Mouse (Mus musculus): Measurements from ENCODE around the gene Vrk2. TPM values are rescaled to one million over a fixed set of nuclear protein-coding genes. Genes with fewer than 3 reads are reported as not detected.

The Vrk2 gene
- 3.3 and 3.8 TPM in 2 replicates for polyA plus RNA-seq (2015; fragmentation: Nextera tagmentation; extraction: Ambion mirVana)

DNA sequence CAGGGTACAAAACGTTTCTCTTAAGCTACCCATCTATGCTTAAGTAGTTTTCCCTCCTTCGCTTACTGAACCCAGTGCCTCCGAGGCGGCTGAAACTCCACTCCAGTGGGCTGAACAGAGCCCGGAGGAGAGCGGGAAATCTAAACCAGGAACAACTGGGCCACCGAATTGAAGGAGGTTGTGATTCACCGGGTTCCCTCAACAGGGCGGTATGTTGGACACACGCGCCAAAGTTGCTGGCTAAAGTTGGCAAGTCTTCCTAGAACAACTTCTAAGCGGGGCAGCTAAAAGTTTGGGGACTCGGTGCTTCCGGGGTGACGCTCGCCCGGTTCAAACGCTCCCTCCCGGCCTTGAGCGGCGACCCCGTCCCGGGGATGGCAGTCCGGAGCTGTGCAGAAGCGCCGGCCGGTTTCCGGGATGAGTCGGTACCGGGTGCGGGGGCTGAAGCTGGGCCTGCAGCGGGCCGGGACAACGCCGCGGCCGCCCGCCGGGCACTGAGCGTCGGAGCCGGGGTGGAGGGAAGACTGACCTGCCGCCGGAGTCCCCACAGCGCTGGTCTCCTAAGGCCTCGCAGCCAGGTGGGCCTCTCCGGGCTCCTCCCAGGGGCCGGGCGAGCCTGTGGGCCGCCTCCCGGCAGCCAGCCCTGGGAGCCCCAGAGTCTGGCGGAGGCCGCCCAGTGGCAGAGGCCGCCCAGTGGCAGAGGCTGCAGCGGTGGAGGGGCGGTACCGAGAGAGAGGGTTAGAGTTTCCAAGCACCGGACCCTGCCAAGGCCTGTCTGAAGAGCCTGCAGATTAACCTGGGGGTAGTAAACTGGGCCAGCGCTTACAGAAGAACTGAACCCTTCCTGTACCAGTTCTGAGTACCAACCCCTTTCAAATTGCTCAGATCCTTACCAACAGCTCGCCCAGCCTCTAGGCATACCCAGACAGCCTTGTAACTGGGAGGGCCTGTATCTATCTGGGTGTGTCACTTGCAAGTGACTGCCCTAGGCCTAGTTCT lies at the start of gene Vrk2, which contains the start of gene Gm6899:
Gene Vrk2, minus strand, starts transcription at position 939 of the 999 bp plus-strand sequence.
Gene Gm6899, plus strand, starts transcription at position 181 of the 999 bp plus-strand sequence.
- Histone ChIP-seq H3K27me3 (no peaks in the 10 kb centered on the region), H3K27ac (replicated peaks) (no peak within 1 kb of the TSS; the same call in 1 of the 2 replicates), H3K9ac (peak within 1 kb of the TSS; percentile 41), H3K4me1 (replicated peaks) (peaks cover 8% of the 10 kb centered on the region), H3K36me3 (no peaks in the 10 kb centered on the region), H3K4me2 (peak within 1 kb of the TSS; percentile 84), H3K9me3 (no peaks in the 10 kb centered on the region), H3K4me3 (peak within 1 kb of the TSS; percentile 50)
- peak; percentile 98 for ATAC-seq (ENCODE audit: low FRiP score, low read depth)
- WGBS, result under 1% methylated on average over 60 of the region's 60 CpGs

- Histone ChIP-seq H3K36me3 (no peaks in the 10 kb centered on the region), H3K27ac (replicated peaks) (no peak overlapping the region), H3K4me2 (no peak overlapping the region), H3K4me1 (replicated peaks) (no peaks in the 10 kb centered on the region), H3K9me3 (no peaks in the 10 kb centered on the region), H3K27me3 (no peaks in the 10 kb centered on the region), H3K4me3 (no peak overlapping the region), H3K9ac (no peak overlapping the region)
- ATAC-seq (ENCODE audit: low FRiP score, low read depth), result no peak
- WGBS, result 97% methylated on average over 1 of the region's 1 CpGs
These were observed 48.3 kb upstream of the Vrk2 start for GRCm38 (mm10) chr11:26642141-26642540.

DNA sequence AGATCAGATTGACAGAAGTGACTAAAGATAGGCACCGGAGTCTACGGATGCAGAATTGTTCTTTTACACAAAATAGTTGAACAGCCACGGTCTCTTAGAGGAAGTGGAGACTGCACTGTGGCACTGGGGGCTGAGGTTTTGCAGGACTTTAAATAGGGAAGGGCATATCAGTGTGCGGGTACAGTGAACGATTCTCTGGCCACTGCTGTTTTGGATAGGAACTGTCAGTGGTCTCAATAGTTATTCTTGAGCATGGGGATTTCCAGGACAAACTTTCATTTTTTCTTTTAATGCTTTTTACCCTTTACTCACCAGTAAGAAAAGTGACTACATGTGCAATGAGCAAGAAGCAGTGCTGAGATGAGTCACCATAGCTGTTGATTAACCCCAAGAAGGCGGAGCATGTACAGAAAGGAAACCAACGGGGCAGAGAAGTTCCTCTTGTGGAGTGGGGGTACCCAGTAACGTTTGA lies 46.6 kb upstream of the Vrk2 start:
- no peak overlapping the region for H3K4me3 ChIP-seq
- WGBS, result 77% methylated on average over 8 of the region's 8 CpGs
- no peak overlapping the region for H3K9ac ChIP-seq
- H3K9me3 ChIP-seq, result no peaks in the 10 kb centered on the region
- no peaks in the 10 kb centered on the region for H3K4me1 ChIP-seq (replicated peaks)
- no peaks in the 10 kb centered on the region for H3K36me3 ChIP-seq
- no peak overlapping the region for H3K4me2 ChIP-seq
- no peaks in the 10 kb centered on the region for H3K27me3 ChIP-seq
- no peak overlapping the region for H3K27ac ChIP-seq (replicated peaks)
- ATAC-seq (ENCODE audit: low FRiP score, low read depth), result no peak

DNA sequence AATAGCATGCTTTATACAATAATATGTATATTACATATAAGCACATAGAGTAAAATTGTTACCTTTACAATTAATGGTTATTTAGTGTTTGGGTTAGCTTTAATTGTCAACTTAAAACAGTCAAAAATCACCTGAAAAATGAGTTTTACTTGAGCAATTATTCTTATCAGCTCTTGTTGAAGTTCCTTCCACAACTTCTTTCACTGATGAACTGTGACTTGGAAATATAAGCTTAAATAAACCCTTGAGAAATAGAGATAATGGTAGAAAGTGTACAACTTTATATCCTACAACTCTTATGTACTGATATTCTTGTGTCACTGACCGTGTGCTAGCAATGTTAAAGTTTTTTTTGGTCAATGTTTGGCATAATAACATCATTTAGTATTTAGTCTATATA lies 42.4 kb upstream of the Vrk2 start:
- Histone ChIP-seq H3K4me1 (replicated peaks) (no peaks in the 10 kb centered on the region), H3K9me3 (no peaks in the 10 kb centered on the region), H3K27me3 (no peaks in the 10 kb centered on the region), H3K9ac (no peak overlapping the region), H3K4me3 (no peak overlapping the region), H3K27ac (replicated peaks) (no peak overlapping the region), H3K36me3 (no peaks in the 10 kb centered on the region), H3K4me2 (no peak overlapping the region)
- 88% methylated on average over 1 of the region's 1 CpGs for WGBS
- no peak for ATAC-seq (ENCODE audit: low FRiP score, low read depth)

GRCm38 (mm10) chr11:26622727-26623126 lies 28.9 kb upstream of the Vrk2 start:
- WGBS, result 90% methylated on average over 5 of the region's 5 CpGs
- no peak for ATAC-seq (ENCODE audit: low FRiP score, low read depth)
- Histone ChIP-seq H3K4me2 (no peak overlapping the region), H3K4me1 (replicated peaks) (no peaks in the 10 kb centered on the region), H3K27ac (replicated peaks) (no peak overlapping the region), H3K4me3 (no peak overlapping the region), H3K27me3 (no peaks in the 10 kb centered on the region), H3K9ac (no peak overlapping the region), H3K9me3 (no peaks in the 10 kb centered on the region), H3K36me3 (no peaks in the 10 kb centered on the region)

GRCm38 (mm10) chr11:26618475-26619223 lies 24.9 kb upstream of the Vrk2 start:
- H3K27ac ChIP-seq (replicated peaks), result no peak overlapping the region
- H3K9ac ChIP-seq, result no peak overlapping the region
- no peaks in the 10 kb centered on the region for H3K9me3 ChIP-seq
- no peak overlapping the region for H3K4me2 ChIP-seq
- WGBS, result 94% methylated on average over 2 of the region's 2 CpGs
- no peaks in the 10 kb centered on the region for H3K27me3 ChIP-seq
- H3K36me3 ChIP-seq, result no peaks in the 10 kb centered on the region
- no peak overlapping the region for H3K4me3 ChIP-seq
- no peaks in the 10 kb centered on the region for H3K4me1 ChIP-seq (replicated peaks)
- no peak for ATAC-seq (ENCODE audit: low FRiP score, low read depth)

- no peak overlapping the region for H3K27ac ChIP-seq (replicated peaks)
- 77% methylated on average over 10 of the region's 10 CpGs for WGBS
- ATAC-seq (ENCODE audit: low FRiP score, low read depth), result no peak
- H3K36me3 ChIP-seq, result no peaks in the 10 kb centered on the region
- no peaks in the 10 kb centered on the region for H3K27me3 ChIP-seq
- no peak overlapping the region for H3K4me2 ChIP-seq
- no peaks in the 10 kb centered on the region for H3K4me1 ChIP-seq (replicated peaks)
- H3K9me3 ChIP-seq, result no peaks in the 10 kb centered on the region
- H3K4me3 ChIP-seq, result no peak overlapping the region
- no peak overlapping the region for H3K9ac ChIP-seq
These were observed 15.0 kb upstream of the Vrk2 start for GRCm38 (mm10) chr11:26608795-26609194.

DNA sequence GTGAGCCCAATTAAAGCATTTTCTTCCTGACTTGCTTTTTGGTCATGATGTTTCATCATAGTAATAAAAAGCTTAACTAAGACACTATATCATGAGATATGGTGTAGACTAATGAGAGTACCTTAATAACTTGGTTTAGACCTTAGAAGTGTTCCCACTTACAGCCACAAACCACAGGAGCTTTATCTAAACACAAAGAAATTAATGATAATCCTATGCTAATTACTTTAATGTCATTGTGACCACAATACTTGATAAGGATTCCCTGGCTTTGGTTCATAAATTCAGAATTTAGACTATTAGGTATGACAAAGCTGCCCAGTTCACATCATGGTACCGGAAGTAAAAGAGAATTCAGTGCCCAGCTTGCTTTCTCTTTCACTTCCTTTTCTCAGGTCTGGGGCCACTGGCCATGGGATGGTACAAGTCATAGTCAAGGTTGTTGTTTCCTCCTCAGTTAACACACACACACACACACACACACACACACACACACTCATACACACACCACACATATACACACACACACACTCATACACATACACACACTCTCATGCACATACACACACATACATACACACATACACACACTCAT lies 10.4 kb upstream of the Vrk2 start:
- 92% methylated on average over 1 of the region's 1 CpGs for WGBS
- Histone ChIP-seq H3K4me3 (no peak overlapping the region), H3K27me3 (no peaks in the 10 kb centered on the region), H3K4me1 (replicated peaks) (no peaks in the 10 kb centered on the region), H3K4me2 (no peak overlapping the region), H3K27ac (replicated peaks) (no peak overlapping the region), H3K9ac (no peak overlapping the region), H3K9me3 (no peaks in the 10 kb centered on the region), H3K36me3 (no peaks in the 10 kb centered on the region)
- ATAC-seq (ENCODE audit: low FRiP score, low read depth), result no peak

GRCm38 (mm10) chr11:26601571-26602175 lies 7.9 kb upstream of the Vrk2 start:
- H3K9ac ChIP-seq, result no peak overlapping the region
- H3K9me3 ChIP-seq, result no peaks in the 10 kb centered on the region
- ATAC-seq (ENCODE audit: low FRiP score, low read depth), result no peak
- H3K27ac ChIP-seq (replicated peaks), result no peak overlapping the region
- H3K4me3 ChIP-seq, result no peak overlapping the region
- H3K36me3 ChIP-seq, result no peaks in the 10 kb centered on the region
- H3K4me2 ChIP-seq, result no peak overlapping the region
- 89% methylated on average over 2 of the region's 2 CpGs for WGBS
- H3K27me3 ChIP-seq, result no peaks in the 10 kb centered on the region
- no peaks in the 10 kb centered on the region for H3K4me1 ChIP-seq (replicated peaks)

DNA sequence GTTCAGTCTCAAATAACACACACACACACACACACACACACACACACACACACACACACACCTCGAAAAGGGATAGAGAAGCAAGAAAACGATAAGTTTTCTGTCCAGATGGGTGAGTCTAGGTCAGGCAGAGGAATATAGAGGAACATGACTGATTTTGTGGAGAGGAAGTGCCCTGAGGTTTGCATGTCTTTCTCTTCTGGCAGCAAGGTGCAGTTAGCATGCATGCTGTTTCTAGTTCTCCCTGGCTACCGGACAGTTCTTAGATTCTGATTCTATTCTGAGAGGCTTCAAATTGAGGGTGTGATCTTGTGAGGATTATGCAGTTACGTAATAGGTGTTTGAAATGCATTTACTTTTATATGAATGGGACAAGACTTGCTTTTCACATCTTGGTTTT lies 6.9 kb upstream of the Vrk2 start:
- Histone ChIP-seq H3K9ac (no peak overlapping the region), H3K4me2 (no peak overlapping the region), H3K4me3 (no peak overlapping the region), H3K27ac (replicated peaks) (no peak overlapping the region), H3K27me3 (no peaks in the 10 kb centered on the region), H3K36me3 (no peaks in the 10 kb centered on the region), H3K4me1 (replicated peaks) (no peaks in the 10 kb centered on the region), H3K9me3 (no peaks in the 10 kb centered on the region)
- 89% methylated on average over 4 of the region's 4 CpGs for WGBS
- ATAC-seq (ENCODE audit: low FRiP score, low read depth), result no peak

DNA sequence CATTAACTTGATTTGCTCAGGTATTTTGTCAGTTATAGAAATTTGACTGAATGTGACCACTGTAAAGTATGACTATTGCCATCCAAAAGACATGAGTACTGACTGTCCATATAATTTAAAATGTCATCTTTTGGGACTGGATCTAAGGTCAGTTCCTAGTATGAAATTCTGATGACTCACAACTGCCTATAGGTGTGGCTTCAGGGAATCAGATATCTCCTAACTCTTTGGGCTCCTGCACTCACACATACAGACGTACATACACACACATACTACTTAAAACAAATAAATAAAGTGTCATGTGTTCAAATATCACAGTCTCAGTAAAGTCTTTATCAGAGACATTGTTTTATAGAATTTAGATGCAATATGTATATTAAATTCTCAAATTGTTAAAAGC lies 5.1 kb upstream of the Vrk2 start:
- Histone ChIP-seq H3K4me2 (no peak overlapping the region), H3K36me3 (no peaks in the 10 kb centered on the region), H3K4me3 (no peak overlapping the region), H3K27ac (replicated peaks) (no peak overlapping the region), H3K4me1 (replicated peaks) (peaks cover under 1% of the 10 kb centered on the region; the same call in 1 of the 2 replicates), H3K27me3 (no peaks in the 10 kb centered on the region), H3K9me3 (no peaks in the 10 kb centered on the region), H3K9ac (no peak overlapping the region)
- WGBS, result 84% methylated on average over 1 of the region's 1 CpGs
- no peak for ATAC-seq (ENCODE audit: low FRiP score, low read depth)

All from hindbrain, embryonic 15.5 days (tissue).